Mouse (Mus musculus) megakaryocyte-erythroid progenitor cell, adult 5-6 weeks (primary cell): ENCODE measurements at regions not wholly inside any gene's neighbourhood (a gene's known extent, or its start where the extent isn't known, plus 50 kb on each side); places are given as distances from the start of the nearest gene placed in this dataset.

Experiments
- ATAC-seq: replicated peaks from 2 replicates; pipeline ENCODE4 v1.8.0; 2016; ENCODE audit warnings: mild to moderate bottlenecking, inconsistent platforms; ENCODE audit not compliant: severe bottlenecking, poor library complexity, low FRiP score, low TSS enrichment

- ATAC-seq = no peak
These were observed 300.5 kb upstream of the Rpl38 start for GRCm38 (mm10) chr11:114367779-114368178.

- ATAC-seq = no peak
These were observed 294.1 kb upstream of the Sdk2 start for GRCm38 (mm10) chr11:114360946-114361345.

- no peak for ATAC-seq
These were observed 293.5 kb upstream of the Sdk2 start for GRCm38 (mm10) chr11:114360321-114360720.

- no peak for ATAC-seq
These were observed 285.4 kb upstream of the Sdk2 start for GRCm38 (mm10) chr11:114352146-114352795.

- no peak for ATAC-seq
These were observed 270.1 kb upstream of the Sdk2 start for GRCm38 (mm10) chr11:114336839-114337484.

- no peak for ATAC-seq
These were observed 269.3 kb upstream of the Sdk2 start for GRCm38 (mm10) chr11:114335950-114336838.

- ATAC-seq = no peak
These were observed 264.8 kb upstream of the Sdk2 start for GRCm38 (mm10) chr11:114331579-114332150.

GRCm38 (mm10) chr11:114330316-114330715, 263.5 kb upstream of the Sdk2 start:
- no peak for ATAC-seq

- ATAC-seq = peak; percentile 47; the same call in 1 of the 2 replicates
These were observed 255.8 kb upstream of the Sdk2 start for GRCm38 (mm10) chr11:114322627-114323026.

- ATAC-seq = no peak
These were observed 255.1 kb upstream of the Sdk2 start for GRCm38 (mm10) chr11:114321974-114322373.

- no peak for ATAC-seq
These were observed 254.7 kb upstream of the Sdk2 start for GRCm38 (mm10) chr11:114321527-114321926.

- ATAC-seq = no peak
These were observed 248.4 kb upstream of the Sdk2 start for GRCm38 (mm10) chr11:114315274-114315673.

- ATAC-seq = no peak
These were observed 246.8 kb upstream of the Sdk2 start for GRCm38 (mm10) chr11:114313652-114314051.

- no peak for ATAC-seq
These were observed 244.8 kb upstream of the Sdk2 start for GRCm38 (mm10) chr11:114311640-114312039.

GRCm38 (mm10) chr11:114303636-114304354, 236.9 kb upstream of the Sdk2 start:
- no peak for ATAC-seq

- ATAC-seq = no peak
These were observed 233.9 kb upstream of the Sdk2 start for GRCm38 (mm10) chr11:114300611-114301319.

- ATAC-seq = peak; percentile 64
These were observed 230.0 kb upstream of the Sdk2 start for GRCm38 (mm10) chr11:114296816-114297334.

GRCm38 (mm10) chr11:114294511-114295250, 227.8 kb upstream of the Sdk2 start:
- ATAC-seq = no peak
